Mouse (Mus musculus) testis, adult 2 months (tissue): ENCODE results near the gene Gm20532.

Experiments
- CTCF ChIP-seq: fragments of 200-500 bp; IDR thresholded peaks from 2 replicates; pipeline ENCODE4 v1.5.1; 2012; ENCODE audit warnings: low read depth, mild to moderate bottlenecking, inconsistent platforms, low read length, moderate library complexity; ENCODE audit not compliant: control insufficient read depth, insufficient read depth, insufficient replicate concordance
- POLR2A ChIP-seq: fragments of 200-500 bp; IDR thresholded peaks from 2 replicates; pipeline ENCODE4 v1.6.1; 2012; ENCODE audit warnings: low read depth, mild to moderate bottlenecking, inconsistent platforms, low read length, moderate library complexity; ENCODE audit not compliant: control insufficient read depth

DNA sequence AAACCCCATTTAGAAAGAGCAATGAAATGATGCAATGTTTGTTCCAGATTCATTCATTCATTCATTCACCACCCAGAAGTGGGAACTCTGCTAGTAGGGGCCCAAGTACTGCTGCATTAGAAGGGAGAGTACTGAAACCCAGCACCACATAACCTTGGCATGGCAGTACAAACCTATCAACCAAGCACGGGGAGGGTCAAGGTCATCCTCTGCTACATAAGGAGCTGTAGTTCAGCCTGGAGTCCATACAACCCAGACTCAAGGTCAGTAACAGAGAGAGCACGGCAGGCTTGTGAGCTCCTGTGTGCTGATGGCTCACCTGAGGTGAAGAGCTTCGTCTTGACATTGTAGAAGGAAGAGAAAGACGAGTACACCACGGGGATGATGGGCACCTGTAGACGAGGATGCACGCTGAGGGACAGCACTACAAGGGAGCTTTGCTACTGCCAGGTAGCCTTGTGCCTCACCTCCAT lies 8.1 kb downstream of the Gm20532 start:
- TF ChIP-seq CTCF: no peak
- no peak for TF ChIP-seq POLR2A
